Mouse (Mus musculus): ENCODE results near the gene Zyg11a.

GRCm38 (mm10) chr4:108166874-108167273 lies 51.0 kb downstream of the Zyg11a start:
- TF ChIP-seq CTCF (IDR thresholded peaks at IDR 0.05; ENCODE audit: low read depth, low read length) (no peak), POLR2A (IDR thresholded peaks at IDR 0.05; ENCODE audit: borderline replicate concordance, low read depth, low read length) (no peak)
